Mouse (Mus musculus) heart, adult 2 months (tissue): ENCODE data around the gene Cyp2u1. TPM values are rescaled to one million over a fixed set of nuclear protein-coding genes. Genes with fewer than 3 reads are reported as not detected.

ENCODE experiments used
- DNase-seq, 2 experiments: peaks; one replicate each; pipeline ENCODE4 v3.0.0; 2021
- H3K27ac ChIP-seq: fragments of 200-600 bp; 2 replicates; pipeline ENCODE4 v1.8.1; 2022
- H3K27me3 ChIP-seq: fragments of 200-500 bp; 2 replicates; pipeline ENCODE4 v1.6.1; 2012; ENCODE audit warnings: mild to moderate bottlenecking, low read length, inconsistent platforms, mixed read lengths; ENCODE audit not compliant: control insufficient read depth, insufficient read depth
- H3K36me3 ChIP-seq: fragments of 200-500 bp; 2 replicates; pipeline ENCODE4 v1.6.1; 2012; ENCODE audit warnings: low read length, inconsistent platforms; ENCODE audit not compliant: control insufficient read depth, insufficient read depth
- H3K4me1 ChIP-seq: fragments of 200-500 bp; 2 replicates; pipeline ENCODE4 v1.6.1; 2011; ENCODE audit warnings: low read length; ENCODE audit not compliant: control insufficient read depth, insufficient read depth
- H3K4me3 ChIP-seq: fragments of 200-600 bp; 2 replicates; pipeline ENCODE4 v1.8.1; 2022
- H3K79me2 ChIP-seq: fragments of 200-500 bp; replicated peaks from 2 replicates; pipeline ENCODE4 v1.6.1; 2012; ENCODE audit warnings: mild to moderate bottlenecking, inconsistent platforms, low read length, moderate library complexity, mixed read lengths; ENCODE audit not compliant: control insufficient read depth, insufficient read depth
- H3K9ac ChIP-seq: fragments of 200-500 bp; 2 replicates; pipeline ENCODE4 v1.6.1; 2012; ENCODE audit warnings: low read depth, mild to moderate bottlenecking, control low read depth, inconsistent platforms, low read length, mixed read lengths
- CTCF ChIP-seq: fragments of 200-600 bp; IDR thresholded peaks from 2 replicates; pipeline ENCODE4 v1.8.1; 2022; ENCODE audit warnings: antibody characterized with exemption, mild to moderate bottlenecking, moderate library complexity
- EP300 ChIP-seq: fragments of 200-500 bp; IDR thresholded peaks from 2 replicates; pipeline ENCODE4 v1.6.1; 2011; ENCODE audit warnings: low read depth, low read length, control low read depth; ENCODE audit not compliant: insufficient read depth
- POLR2A ChIP-seq: fragments of 200-500 bp; IDR thresholded peaks from 2 replicates; pipeline ENCODE4 v1.6.1; 2011; ENCODE audit warnings: mild to moderate bottlenecking, low read depth, low read length, control low read depth; ENCODE audit not compliant: insufficient read depth
- WGBS: fragments of 180-500 bp; shearing (Covaris S2); methylation state at CpG from one replicate; pipeline ENCODE4 v1.1.7; 2018; 5-methylcytosine and 5-hydroxymethylcytosine counted together
- intact Hi-C: fragments of 180-260 bp; cut with DNase I; formaldehyde crosslinking; loops from one replicate; pipeline ENCODE4 v1.15.1; 2025
- long read RNA-seq: library from polyadenylated mRNA; stranded (forward); transcript quantifications from one replicate; pipeline ENCODE4 v2.0.0, GENCODE M21; 2021
- polyA plus RNA-seq: library from polyadenylated mRNA; depleted of rRNA; stranded (reverse); fragments of >200 nt; gene quantifications from 2 replicates; pipeline ENCODE4 v1.2.3, GENCODE M21; 2012; rRNA removed
- total RNA-seq, 2 experiments: library from RNA; stranded (reverse); gene quantifications; 2 replicates each; pipeline ENCODE4 v1.2.3; 2021

The Cyp2u1 gene
- total RNA-seq (10 to 100 TPM; 32.8 to 40.9 TPM), polyA plus RNA-seq (13.0 and 15.0 TPM in 2 replicates)
- long read RNA-seq, full-length matches to known transcripts = 4 of 12 reads
- long read RNA-seq, partial matches to known transcripts = 7 of 12 reads
- long read RNA-seq, other reads (novel, unspliced or antisense) = 1 of 12 reads

DNA sequence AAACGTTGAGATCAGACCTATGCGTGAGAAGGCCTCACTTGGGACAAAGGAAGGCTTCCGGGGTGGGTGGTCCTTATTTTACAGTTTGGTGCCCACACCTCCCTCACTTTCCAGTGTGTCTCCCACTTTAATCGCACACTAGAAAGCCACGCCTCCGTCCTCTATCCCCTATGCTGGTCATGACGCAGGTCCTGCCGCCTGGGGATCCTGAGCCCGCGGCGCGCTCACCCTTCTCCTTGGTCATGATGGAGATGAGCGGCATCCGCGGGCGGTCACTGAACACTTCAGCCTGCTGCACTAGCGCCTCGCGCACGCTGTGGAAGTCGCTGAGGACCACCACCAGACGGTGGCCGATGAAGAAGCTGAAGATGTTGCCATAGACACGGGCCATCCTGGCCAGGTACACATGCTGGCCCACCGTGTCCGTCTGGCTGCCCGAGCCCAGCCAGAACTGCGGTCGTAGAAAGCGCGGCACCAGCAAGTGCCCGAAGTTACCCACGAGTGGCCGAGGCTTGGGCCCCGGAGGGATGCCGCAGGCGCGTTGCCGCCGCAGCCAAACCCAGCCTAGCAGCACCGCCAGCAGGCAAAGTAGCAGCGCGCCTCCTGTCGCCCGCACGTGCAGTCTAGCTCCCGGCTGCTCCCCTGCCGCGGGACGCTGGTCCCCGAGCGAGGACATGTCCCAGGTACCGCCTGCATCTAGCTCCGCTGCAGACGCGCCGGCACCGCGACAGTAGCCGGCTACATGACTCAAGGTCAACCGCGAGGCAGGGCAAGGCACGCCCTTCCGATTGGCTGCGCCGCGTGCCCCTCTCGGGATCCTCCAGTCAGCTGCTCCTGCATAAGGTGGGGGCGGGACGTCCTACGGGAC is at the start of gene Cyp2u1:
Gene Cyp2u1 (minus strand): TSS at position 776 of the 868 bp plus-strand sequence.
- Histone ChIP-seq H3K4me3 (peak within 1 kb of the TSS; percentile 96), H3K79me2 (no peaks in the 10 kb centered on the region), H3K36me3 (no peaks in the 10 kb centered on the region), H3K4me1 (no peaks in the 10 kb centered on the region), H3K9ac (peak within 1 kb of the TSS; percentile 85), H3K27me3 (no peaks in the 10 kb centered on the region), H3K27ac (peak within 1 kb of the TSS; percentile 81)
- under 1% methylated on average over 71 of the region's 71 CpGs for WGBS
- DNase-seq = peak; percentile 92 to 95
- TF ChIP-seq CTCF (peak; percentile 31; the same call in 1 of the 2 replicates), POLR2A (peak; percentile 77), EP300 (no peak)
- intact Hi-C loops = loop anchor here (1.0 to 5.0 kb wide), 2 partner anchors 30 to 250 kb away; partner anchors contain the start of gene Hadh

GRCm38 (mm10) chr3:131350539-131350938 is 47.5 kb upstream of the Cyp2u1 start:
- no peak for TF ChIP-seq EP300
- no peak for TF ChIP-seq POLR2A
- TF ChIP-seq CTCF = no peak
- intact Hi-C loops = no loop called here
- Histone ChIP-seq H3K27me3 (no peaks in the 10 kb centered on the region), H3K4me3 (no peak overlapping the region), H3K4me1 (no peaks in the 10 kb centered on the region), H3K9ac (no peak overlapping the region), H3K36me3 (no peaks in the 10 kb centered on the region), H3K27ac (no peak overlapping the region), H3K79me2 (no peaks in the 10 kb centered on the region)
- DNase-seq = no peak
- WGBS = 84% methylated on average over 7 of the region's 7 CpGs

DNA sequence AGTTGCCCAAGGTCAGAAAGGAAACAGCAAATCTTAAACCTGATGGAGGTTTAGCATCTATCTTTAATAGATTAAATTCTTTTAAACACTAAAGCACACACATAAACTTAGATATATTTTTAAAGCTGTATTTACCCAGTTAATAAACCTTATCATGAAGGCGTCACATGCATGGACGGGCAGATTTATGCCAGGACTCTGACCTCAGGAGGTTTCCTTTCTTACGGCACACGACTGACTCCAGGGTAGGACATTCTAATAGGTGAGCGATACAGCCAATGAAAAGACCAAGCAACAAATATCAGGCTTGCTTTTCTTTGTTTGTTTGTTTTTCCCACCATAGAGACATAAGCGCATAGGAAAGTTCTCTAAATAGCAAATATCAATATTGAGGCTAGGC is 46.0 kb upstream of the Cyp2u1 start:
- 81% methylated on average over 6 of the region's 6 CpGs for WGBS
- H3K27ac ChIP-seq = no peak overlapping the region
- H3K27me3 ChIP-seq = no peaks in the 10 kb centered on the region
- no peaks in the 10 kb centered on the region for H3K79me2 ChIP-seq
- DNase-seq = no peak
- TF ChIP-seq POLR2A (no peak), CTCF (no peak), EP300 (no peak)
- no peaks in the 10 kb centered on the region for H3K36me3 ChIP-seq
- no peak overlapping the region for H3K9ac ChIP-seq
- no peaks in the 10 kb centered on the region for H3K4me1 ChIP-seq
- H3K4me3 ChIP-seq = no peak overlapping the region
- intact Hi-C loops = no loop called here

DNA sequence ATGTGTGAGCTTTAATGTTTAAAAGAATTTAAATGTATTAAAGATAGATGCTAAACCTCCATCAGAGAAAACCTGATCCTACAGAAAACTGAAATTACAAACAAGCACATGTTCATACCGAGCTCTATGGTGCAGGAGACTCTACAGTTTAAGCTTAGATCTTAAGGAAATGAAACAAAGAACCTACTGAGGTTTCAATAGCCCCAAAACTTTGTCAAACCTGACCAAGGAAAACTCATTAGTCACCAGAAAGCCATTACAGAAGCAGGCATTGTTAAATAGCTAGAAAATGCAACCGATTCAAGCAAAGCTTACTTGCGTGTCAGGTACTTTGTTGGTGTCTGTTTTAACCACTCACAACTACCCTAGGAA is 45.5 kb upstream of the Cyp2u1 start:
- Histone ChIP-seq H3K36me3 (no peaks in the 10 kb centered on the region), H3K79me2 (no peaks in the 10 kb centered on the region), H3K27ac (no peak overlapping the region), H3K4me1 (no peaks in the 10 kb centered on the region), H3K27me3 (no peaks in the 10 kb centered on the region), H3K9ac (no peak overlapping the region), H3K4me3 (no peak overlapping the region)
- WGBS = 89% methylated on average over 3 of the region's 3 CpGs
- DNase-seq = no peak
- no peak for TF ChIP-seq CTCF
- TF ChIP-seq EP300 = no peak
- TF ChIP-seq POLR2A = no peak
- intact Hi-C loops = no loop called here

DNA sequence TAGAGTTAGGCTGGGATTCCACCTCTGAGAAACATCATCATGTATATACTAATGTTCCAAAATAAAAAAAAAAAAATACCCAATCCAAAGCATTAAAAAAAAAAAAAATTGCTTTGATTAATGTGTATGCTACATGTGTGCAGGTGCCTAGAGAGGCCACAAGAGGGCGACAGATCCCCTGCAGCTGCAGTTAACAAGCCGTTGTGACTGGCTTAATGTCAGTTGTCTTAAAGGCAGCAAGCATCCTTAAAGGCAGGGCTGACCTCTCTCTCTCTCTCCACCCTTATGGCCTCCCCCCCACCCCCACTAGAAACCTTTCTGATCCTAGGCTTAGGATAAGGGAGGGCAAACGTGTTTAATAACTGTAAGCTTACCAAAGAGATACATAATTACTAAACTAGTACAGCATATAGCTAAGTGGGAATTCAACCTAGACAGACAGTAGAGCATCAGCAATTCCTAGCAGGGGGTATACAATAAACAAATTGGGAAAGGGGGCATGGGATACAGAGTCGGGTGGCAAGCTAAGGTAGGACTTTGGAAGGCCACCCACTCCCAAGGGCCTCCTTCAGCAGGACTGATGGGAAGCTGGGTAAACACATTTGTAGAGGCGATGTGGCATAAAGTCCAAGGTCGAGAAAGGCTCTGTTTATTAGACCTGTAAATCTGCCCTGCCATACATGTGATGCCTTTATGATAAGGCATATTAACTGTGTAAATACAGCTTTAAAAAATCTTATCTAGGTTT is 45.0 kb upstream of the Cyp2u1 start:
- TF ChIP-seq POLR2A = no peak
- TF ChIP-seq CTCF = peak; percentile 60
- no peak for TF ChIP-seq EP300
- Histone ChIP-seq H3K4me3 (no peak overlapping the region), H3K4me1 (no peaks in the 10 kb centered on the region), H3K27me3 (no peaks in the 10 kb centered on the region), H3K27ac (no peak overlapping the region), H3K36me3 (no peaks in the 10 kb centered on the region), H3K9ac (no peak overlapping the region), H3K79me2 (no peaks in the 10 kb centered on the region)
- DNase-seq = no peak
- intact Hi-C loops = no loop called here
- 65% methylated on average over 6 of the region's 6 CpGs for WGBS
